Mouse (Mus musculus) CD4-positive helper T cell, adult 2 months (primary cell): Measurements from ENCODE around the gene Evi5l.

Experiments used
- DNase-seq: peaks from one replicate; pipeline ENCODE4 v3.0.0-alpha.2; 2012; ENCODE audit warnings: low read depth, missing footprints, low spot score

Evi5l gene

DNA sequence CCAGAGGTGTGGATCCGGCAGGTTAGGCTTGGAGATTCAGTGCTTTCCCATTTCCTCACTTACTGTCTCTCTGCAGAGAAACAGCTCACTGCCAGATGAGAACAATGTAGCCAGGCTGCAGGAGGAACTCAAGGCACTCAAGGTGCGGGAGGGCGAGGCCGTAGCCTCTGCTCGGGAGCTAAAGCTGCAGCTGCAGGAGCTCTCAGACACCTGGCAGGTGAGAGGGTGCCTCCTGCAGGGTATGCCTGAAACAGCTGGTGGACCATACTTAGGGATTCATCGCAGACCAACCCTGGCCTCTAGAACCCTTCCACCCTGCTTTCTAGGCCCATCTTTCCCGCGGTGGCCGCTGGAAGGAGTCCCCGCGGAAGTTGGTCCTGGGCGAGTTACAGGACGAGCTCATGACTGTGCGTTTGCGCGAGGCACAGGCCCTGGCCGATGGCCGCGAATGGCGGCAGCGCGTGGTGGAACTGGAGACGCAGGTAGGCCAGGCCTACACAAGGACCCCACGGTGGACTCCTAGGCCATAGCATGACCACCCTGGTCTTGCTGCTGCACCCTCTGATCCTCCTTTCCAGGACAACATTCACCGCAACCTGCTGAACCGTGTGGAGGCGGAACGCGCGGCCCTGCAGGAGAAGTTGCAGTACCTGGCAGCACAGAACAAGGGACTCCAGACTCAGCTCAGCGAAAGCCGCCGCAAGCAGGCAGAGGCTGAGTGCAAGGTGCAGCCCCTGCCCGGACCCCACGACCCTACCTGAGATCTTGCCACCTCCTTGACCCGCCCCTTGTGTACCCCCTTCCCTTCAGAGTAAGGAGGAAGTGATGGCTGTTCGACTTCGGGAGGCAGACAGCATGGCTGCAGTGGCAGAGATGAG, 39.1 kb downstream of the Evi5l start:
- no peak for DNase-seq

DNA sequence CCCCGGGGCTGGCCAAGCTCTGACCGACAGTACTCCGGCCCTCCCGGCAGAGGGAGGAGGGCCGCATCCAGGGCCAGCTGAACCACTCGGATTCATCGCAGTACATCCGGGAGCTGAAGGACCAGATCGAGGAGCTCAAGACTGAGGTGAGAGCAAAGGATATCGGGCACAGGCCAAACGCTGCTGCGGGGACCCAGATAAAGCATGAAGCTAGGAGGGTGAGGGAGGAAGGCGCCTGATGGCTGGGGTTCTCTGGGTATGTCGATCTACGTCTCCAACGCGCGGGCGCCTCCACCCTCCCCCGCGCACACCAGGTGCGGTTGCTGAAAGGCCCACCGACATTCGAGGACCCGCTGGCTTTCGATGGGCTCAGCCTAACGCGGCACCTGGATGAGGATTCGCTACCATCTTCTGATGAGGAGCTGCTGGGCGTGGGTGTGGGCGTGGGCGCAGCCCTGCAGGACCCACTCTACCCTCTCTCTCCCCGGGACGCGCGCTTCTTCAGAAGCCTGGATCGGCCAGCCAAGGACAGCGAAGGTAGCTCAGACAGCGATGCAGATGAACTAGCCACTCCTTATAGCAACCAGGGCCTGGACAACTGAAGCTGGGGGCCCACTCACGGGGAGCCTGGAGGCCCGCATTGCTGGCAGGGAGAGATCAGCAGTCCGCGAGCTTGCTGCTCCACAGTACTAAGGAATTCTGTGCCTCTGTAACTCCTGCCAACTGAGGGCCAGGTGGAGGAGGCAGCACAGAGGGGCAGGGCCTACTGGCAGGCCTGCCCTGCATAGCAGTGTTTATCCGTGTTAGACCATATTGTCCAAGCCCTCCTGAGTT, 40.0 kb downstream of the Evi5l start:
- DNase-seq: no peak

DNA sequence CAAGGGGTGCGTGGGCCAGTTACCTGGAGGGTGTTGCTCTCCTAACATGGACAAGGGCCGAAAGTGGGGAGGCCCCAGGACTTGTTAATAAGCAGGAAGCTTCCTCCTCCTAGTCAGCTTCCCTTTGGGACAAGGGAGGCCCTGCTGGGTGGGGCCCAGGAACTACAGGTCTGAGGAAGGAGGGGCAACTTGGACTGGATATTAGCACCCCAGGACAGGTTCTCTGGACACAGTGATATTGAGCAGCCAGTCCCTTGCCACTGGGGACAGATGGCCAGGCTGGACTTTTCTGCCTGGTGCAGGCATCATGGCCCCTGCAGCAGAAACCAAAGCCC, 40.6 kb downstream of the Evi5l start:
- DNase-seq: no peak

DNA sequence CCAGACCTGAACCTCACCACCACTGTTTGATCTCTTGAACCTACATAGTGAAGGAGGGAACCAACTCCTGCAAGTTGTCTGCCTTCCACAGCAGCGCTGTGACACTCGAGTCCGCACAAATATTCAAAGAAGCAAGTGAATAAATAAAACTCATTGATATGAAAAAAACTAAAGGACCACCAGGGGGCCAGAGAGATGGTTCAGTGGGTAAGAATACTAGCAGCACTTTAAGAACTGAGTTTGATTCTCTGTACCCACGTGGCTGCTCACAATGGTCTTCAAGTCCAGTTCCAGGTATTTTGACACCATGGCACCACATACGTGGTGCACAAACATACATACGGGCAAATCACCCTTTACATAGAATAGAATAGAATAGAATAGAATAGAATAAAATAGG, 44.7 kb downstream of the Evi5l start:
- DNase-seq: no peak

DNA sequence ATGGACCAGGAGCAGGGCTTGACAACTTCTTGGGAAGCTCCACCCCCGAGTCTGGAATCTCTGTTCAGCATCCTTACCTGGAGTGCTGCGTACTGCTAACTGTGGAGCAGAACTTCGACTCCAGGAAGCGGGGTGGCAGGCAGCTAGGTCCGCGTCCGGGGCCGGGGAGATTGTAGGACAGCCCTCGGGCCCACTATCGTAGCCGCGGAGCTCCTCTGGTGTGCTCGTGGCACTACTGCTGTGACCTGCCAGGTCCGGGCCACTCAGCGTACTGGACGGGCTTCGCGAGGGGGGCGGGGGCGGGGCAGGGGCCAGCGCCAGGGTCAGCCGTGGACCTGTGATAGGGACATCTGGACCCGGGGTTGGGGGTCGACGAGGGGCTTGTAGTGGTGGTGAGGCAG, 46.4 kb downstream of the Evi5l start:
- DNase-seq: peak; percentile 30

DNA sequence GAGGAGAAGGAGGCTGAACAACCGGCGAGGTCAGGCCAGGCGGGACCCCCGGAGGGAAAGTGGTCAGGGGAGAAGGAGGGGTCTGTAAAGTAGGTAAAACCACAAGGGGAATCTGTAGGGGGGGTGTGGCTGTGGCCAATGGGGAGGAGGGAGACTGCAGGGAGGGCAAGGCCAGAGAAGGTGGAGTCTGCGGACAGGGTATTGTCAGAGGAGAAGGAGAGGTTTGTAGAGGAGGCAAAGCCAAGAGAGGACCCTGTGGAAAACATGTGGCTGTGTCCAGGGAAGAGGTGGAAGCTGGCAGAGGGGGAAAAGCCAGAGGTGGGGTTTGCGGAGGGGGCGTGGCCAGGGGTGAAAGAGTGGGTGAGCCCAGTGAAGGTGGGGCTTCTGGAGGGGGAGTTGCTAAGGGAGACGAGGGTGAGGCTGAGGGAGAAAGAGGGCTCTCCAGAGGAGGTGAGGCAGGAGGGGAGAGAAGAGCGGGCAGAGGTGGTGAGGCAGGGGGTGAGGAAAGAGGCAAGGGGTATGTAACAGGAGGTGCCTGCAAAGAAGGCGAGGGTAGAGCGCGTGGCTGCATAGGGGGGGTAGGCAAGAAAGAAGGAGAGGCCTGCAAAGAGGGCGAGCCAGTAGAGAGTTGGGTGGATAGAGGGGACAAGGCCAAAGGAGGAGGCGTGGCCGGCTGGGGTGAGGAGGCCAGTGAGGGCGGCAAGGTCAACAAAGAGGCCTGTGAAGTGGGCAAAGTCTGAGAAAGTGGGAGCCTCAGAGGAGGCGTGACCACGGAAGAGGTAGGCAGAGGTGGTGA, 47.0 kb downstream of the Evi5l start:
- DNase-seq: peak; percentile 51

DNA sequence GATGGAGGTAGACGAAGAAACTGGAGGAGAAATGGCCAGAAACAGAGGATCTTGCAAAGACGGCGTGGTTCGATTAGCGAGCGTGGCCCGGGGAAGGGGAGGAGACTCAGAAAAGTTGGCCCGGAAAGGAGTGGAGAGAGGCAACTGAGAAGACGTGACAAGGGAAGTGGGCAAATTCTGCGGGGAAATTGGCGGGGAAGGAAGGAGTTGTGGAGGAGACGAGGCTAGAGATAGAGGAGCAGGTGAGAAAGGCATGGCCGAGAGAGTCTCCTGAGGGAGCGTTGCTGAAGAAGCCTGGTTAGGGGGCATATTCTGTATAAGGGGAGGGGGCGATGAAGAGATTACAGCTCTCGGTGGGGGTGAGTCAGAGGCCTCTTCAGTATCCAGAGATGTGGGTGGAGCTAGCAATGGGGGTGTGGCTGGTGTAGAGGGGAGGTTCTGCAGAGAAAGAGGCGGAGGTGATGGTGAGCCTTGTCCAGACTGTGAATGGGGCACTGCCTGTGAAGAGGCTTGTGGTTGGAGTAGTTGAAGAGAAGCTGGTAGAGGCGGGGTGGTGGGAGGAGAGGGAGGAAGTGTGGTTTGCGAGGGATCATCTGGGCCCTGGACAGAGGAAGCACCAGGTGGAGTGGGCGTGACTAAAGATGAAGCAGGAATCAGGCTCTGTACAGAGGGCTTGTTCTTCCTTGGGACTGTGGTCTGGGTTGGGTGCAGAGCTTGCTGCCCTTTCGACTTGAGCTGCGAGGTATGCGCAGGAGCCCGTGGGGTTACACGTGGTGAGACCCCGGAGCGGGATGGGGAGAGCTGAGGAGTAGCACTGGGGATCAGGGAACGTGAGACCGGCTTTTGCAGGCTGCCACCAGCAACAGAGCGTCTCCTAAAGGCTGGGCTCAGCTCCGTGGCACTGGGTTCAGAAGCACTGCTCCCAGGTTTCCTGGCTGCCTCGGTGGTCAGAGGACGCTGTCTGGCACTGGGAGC, 47.9 kb downstream of the Evi5l start:
- peak; percentile 84 for DNase-seq

DNA sequence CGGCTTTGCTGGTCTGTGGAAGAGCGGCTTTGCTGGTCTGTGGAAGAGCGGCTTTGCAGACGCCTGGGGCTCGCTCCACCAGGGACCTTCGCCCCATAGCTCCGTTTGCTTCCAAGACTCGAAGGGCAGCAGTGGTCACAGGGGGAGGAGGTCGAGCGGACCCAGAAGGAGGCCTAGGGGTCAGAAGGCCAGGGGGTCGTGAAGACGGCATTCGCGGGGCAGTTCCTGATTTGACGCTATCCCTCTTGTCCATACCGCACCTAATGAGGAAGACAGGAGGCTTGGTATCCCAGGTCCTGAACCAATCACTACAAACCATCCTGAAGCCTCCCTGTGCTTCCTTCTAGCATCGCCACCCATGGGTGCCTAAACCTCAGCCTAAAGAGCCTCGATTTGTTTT, 49.9 kb downstream of the Evi5l start:
- DNase-seq: no peak

DNA sequence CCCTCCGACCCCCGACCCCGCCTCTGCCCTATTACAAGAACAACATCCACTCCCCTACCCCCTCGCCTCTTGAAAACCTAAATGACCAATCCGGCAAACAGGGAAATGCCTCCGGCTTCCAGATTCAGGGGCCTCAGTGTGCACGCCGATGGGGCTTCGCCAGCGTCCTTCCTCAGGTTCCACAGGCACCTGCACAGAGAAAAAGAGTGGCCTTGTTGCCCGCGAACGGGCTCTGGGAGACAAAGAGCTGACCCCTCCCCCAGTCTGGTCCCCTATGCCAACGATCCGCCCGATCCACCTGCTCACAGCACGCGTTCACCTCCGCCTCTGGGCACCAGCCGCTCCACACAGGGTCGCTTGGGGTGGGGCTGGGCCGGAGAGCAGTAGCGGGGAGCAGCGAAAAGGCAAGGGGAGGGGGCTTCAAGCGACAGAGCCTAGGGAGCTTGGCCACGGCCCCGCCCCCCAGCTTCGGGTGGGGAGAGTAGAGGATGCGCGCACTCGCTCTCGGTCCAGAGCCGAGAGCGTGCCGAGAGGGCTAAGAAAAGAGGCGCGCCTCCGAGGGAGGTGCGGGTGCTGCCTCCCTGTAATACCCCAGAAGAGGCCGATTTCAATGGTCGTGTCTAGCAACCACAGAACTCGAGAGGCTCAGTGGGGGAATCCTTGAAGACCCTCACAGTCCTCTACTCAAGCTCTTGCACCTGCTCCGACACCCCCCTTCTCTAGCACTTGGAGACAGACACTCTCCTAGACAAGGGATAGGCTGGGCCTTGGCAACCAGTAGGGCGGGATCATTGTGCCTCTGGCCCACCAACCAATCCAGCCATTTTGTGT, 50.6 kb downstream of the Evi5l start, which contains the start of gene Prr36:
Prr36 (minus strand) TSS at position 669 of the 831 bp plus-strand sequence.
- DNase-seq: peak; percentile 22

DNA sequence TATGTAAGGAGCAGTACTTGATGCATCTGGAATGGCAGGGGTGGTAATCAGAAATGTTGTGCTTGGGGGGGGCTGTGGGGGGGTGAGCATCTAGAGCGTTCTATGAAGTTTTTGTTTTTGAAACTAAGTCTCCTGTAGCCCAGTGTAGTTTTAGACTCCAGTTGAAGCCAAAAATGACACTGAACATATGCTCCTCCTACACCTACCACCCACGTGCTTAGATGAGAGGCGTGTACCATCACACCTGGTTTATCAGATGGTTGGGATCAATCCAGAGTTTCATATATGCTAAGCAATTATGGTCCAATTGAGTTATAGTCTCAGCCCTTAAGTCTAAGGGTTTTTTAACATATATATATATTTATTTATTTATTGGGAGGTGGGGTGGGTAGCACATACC, 53.2 kb downstream of the Evi5l start:
- DNase-seq: no peak

DNA sequence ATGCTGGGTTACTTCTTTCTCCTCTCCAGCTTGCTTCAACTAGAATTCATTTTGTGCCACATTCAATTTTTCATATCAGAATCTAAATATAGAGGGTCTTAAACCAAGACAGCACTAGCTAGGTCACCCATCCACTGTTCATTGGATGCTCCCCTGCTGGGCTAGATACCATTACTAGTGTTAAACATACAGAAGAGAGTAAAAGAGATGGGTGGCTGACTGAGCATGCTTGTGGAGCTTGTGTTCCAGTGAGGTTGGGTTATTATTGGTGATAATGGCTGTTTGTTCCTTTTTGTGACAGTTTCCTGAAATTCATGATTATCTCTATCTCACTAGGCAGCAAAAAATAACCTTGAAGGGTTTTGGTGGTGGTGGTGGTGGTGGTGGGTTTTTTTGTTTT, 55.7 kb downstream of the Evi5l start:
- DNase-seq: no peak

DNA sequence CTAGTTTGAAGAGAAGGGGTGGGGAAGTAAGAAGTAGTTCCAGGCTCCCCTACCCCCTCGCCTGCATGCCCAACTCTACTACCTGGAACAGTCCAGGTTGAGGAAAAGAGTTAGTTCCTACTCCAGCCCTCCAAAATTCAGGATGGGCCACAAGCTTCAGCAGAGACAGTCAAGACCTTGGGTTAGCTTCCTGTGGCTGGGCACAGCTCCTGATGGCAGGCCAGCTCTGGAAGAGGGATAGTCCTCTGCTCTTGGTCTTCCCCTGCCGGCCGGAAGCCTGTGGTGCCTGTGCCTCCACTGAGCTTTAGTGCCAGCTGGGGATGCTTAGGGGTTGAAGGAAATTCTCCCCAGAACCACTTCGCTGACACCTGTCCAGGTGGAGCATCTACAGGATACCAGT, 60.0 kb downstream of the Evi5l start:
- no peak for DNase-seq

DNA sequence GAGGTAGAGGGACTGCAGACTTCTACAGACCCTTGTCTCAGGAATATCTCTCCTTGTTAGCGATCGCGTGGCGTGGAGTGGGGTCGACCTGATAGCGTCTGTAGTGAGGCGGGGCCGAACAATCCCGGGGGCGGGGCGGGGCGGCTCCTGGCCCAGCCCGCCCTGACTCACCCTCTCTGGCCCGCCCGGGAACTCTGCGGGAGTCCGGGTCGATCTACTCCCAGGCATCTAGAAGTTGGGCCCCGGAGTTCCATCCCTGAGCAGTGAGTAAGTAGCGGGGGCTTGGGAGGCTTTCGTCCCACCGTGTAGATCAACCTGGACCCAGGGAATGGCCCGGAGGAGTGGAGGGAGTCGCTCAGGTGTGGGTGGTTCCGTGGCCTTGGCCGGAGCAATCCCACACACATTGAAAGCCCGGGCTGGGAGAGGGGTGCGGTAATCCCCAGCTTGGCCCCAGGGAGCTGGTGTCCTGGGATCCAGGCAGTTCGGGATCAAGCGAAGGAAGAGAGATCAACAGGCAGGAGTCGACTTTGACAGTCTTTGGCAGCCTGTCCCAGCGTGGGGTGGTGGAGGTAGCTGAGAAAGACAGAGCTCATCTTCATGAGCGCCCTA, 60.5 kb downstream of the Evi5l start, which contains the start of gene Lrrc8e:
Lrrc8e (plus strand) TSS at position 89 of the 609 bp plus-strand sequence.
- no peak for DNase-seq

DNA sequence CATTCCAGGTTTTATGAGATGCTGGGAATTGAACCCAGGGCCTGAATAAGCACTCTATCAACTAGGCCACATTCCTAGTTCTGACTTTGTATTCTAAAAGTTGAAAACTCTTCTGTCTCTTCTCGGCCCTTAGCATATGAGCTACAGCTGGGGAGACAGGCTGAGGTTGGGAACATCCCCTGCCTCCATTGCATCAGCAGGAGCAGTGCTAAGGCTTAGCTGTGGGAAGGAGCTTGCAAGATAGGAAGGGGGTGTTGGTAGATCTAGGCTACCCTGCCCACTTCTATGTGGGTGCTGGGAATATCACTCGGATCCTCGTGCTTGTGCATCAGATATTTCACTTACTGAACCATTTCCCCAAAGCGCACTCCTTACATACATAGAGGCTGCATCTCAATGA, 61.6 kb downstream of the Evi5l start:
- DNase-seq: no peak

DNA sequence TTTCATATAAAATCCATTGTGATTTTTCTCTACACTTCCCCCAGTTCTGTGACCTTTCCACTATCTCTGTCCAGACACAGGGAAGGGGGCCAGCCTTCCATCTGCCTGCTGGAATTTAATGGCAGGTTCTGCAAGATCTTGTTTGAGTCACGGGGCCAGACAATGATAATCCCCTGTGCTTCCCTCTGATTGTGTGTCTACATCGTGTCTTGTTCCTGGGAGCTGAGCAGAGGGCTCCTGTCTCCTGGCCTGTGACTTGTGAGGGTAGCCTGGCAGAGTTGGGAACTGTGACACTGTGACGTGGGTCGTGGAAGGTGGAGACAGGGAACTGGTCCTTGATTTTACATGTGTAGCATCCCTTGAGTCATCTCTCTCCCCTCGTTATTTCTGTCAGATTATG, 63.4 kb downstream of the Evi5l start:
- DNase-seq: no peak

DNA sequence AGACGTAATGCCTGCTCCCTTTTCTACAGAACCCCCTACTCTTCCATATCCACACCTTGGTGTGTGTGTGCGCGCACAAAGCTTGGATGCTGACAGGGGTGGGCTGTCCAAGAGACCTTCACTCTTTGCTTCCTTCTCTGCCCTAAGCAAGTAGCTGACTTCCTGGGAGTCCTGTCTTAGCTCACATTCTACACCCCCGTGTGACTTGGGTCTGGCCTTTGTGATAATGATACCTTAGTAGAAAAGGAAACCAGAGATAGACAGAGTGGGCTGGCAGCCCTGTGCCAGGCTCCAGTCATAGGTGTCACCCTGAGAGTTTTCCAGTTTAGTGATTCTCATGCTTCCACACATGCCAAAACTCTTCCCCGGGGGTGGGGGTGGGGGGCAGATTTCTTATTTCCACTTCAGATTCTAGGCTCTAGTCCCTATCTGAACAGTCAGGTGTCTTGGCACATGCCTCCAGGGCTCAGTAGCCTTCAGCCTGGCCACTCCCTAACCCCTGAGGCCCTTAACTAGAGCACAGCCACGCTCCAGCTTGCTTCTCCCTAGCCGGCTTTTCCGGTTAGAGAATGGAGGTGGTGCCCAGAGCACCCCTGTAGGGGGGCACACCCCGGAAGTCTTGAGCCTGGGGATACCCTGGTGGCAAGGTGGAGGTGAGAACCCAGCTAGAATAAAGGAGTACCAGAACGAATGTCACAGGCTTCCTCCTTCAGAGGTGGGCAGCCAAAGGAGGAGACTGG, 64.4 kb downstream of the Evi5l start:
- no peak for DNase-seq

DNA sequence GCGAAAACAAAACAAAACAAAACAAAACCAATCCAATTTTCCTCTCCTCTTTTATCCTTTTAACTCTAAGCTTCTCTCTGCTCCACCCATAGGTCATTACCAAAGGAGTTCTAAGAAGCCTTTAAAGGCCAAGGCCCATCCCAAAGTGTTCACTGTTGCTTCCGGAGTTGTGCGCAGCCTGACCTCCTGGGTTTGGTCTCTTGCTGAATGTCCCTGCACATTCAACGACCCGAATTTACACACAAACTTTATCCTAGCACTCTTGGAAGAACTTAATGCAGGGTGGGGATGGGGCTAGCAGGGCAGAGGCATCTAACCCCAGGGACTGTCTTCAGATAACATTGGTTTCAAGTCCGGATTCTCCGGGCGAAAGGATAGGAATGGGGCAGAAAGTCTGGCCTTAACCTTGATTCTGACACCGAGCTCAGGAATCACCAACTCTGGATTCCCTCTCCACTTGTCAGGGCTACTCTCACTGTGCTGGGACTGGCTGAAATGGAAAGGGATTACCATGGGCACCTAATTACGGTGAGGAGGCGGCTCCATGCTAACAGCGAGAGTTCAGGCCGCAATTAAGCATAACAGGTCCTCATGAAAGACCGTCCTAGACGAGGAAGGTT, 71.6 kb downstream of the Evi5l start:
- no peak for DNase-seq
